Mouse (Mus musculus) stomach, postnatal 0 days (tissue): ENCODE results near the gene Tsr1. TPM values are rescaled to one million over a fixed set of nuclear protein-coding genes. Genes with fewer than 3 reads are reported as not detected.

Experiments used
- ATAC-seq: fragments of 200-750 bp; cut with Nextera tagmentation; 2 replicates; pipeline ENCODE4 v1.8.0; 2017; ENCODE audit not compliant: low FRiP score, low TSS enrichment
- DNase-seq: peaks from one replicate; pipeline ENCODE4 v3.0.0-alpha.2; 2016; ENCODE audit warnings: low spot score
- H3K27ac ChIP-seq: fragments of 300-500 bp; sonication (generic); replicated peaks from 2 replicates; pipeline ENCODE4 v1.5.1; 2014; ENCODE audit warnings: mild to moderate bottlenecking, control low read depth
- H3K27me3 ChIP-seq: fragments of 300-500 bp; sonication (generic); 2 replicates; pipeline ENCODE4 v1.6.1; 2014; ENCODE audit warnings: low read length; ENCODE audit not compliant: control insufficient read depth, insufficient read depth
- H3K36me3 ChIP-seq: fragments of 300-500 bp; sonication (generic); 2 replicates; pipeline ENCODE4 v1.6.1; 2014; ENCODE audit warnings: low read length, mixed read lengths; ENCODE audit not compliant: control insufficient read depth, insufficient read depth
- H3K4me1 ChIP-seq: fragments of 300-500 bp; sonication (generic); replicated peaks from 2 replicates; pipeline ENCODE4 v1.6.1; 2014; ENCODE audit warnings: antibody characterized with exemption; ENCODE audit not compliant: control insufficient read depth, insufficient read depth
- H3K4me2 ChIP-seq: fragments of 300-500 bp; sonication (generic); replicated peaks from 2 replicates; pipeline ENCODE4 v1.6.1; 2014; ENCODE audit warnings: low read depth, mild to moderate bottlenecking, control low read depth, moderate library complexity
- H3K4me3 ChIP-seq: fragments of 300-500 bp; sonication (generic); 2 replicates; pipeline ENCODE4 v1.5.1; 2014; ENCODE audit warnings: low read depth, low read length, control low read depth
- H3K9ac ChIP-seq: fragments of 300-500 bp; sonication (generic); 2 replicates; pipeline ENCODE4 v1.6.1; 2014; ENCODE audit warnings: mild to moderate bottlenecking, low read length, control low read depth, mixed read lengths
- H3K9me3 ChIP-seq: fragments of 300-500 bp; sonication (generic); 2 replicates; pipeline ENCODE4 v1.6.1; 2016; ENCODE audit warnings: low read length; ENCODE audit not compliant: control insufficient read depth
- CTCF ChIP-seq: IDR thresholded peaks from 2 replicates; pipeline ENCODE4 v1.5.1; 2016; ENCODE audit warnings: antibody characterized with exemption, low read depth, mild to moderate bottlenecking, moderate library complexity
- EP300 ChIP-seq: optimal IDR thresholded peaks from 2 replicates; pipeline ENCODE3; 2016; ENCODE audit warnings: antibody characterized with exemption
- WGBS: fragments of 180-500 bp; shearing (Covaris S2); extraction: QIAGEN DNeasy Blood & Tissue Kit; methylation state at CpG from one replicate; pipeline ENCODE4 v1.1.7; 2014; 5-methylcytosine and 5-hydroxymethylcytosine counted together
- polyA plus RNA-seq: library from polyadenylated mRNA; unstranded; fragments of >200 nt; fragmentation: Nextera tagmentation; extraction: Ambion mirVana; gene quantifications from 2 replicates; pipeline ENCODE4 v1.2.1, GENCODE M21; 2015

Gene Tsr1
- polyA plus RNA-seq, 1 experiment from 2014 or later: 22.5 TPM

- no peak for ATAC-seq
- no peaks in the 10 kb centered on the region for H3K9me3 ChIP-seq
- DNase-seq: no peak
- H3K4me3 ChIP-seq: no peak overlapping the region
- WGBS: 55% methylated on average over 4 of the region's 4 CpGs
- H3K4me1 ChIP-seq: no peaks in the 10 kb centered on the region
- no peak overlapping the region for H3K9ac ChIP-seq
- no peaks in the 10 kb centered on the region for H3K27me3 ChIP-seq
- no peaks in the 10 kb centered on the region for H3K36me3 ChIP-seq
- H3K27ac ChIP-seq: peak overlapping the region; percentile 42; the same call in 1 of the 2 replicates
- no peak overlapping the region for H3K4me2 ChIP-seq
- TF ChIP-seq CTCF (no peak), EP300 (no peak)
Observed at GRCm38 (mm10) chr11:74870544-74870943, 27.3 kb upstream of the Tsr1 start.

- no peak overlapping the region for H3K9ac ChIP-seq
- H3K27ac ChIP-seq: peak overlapping the region; percentile 42
- ATAC-seq: peak; percentile 78
- TF ChIP-seq EP300 (no peak), CTCF (peak; percentile 66)
- no peaks in the 10 kb centered on the region for H3K36me3 ChIP-seq
- H3K4me3 ChIP-seq: no peak overlapping the region
- peak; percentile 71 for DNase-seq
- 20% methylated on average over 12 of the region's 12 CpGs for WGBS
- H3K27me3 ChIP-seq: no peaks in the 10 kb centered on the region
- no peak overlapping the region for H3K4me2 ChIP-seq
- H3K9me3 ChIP-seq: no peaks in the 10 kb centered on the region
- H3K4me1 ChIP-seq: no peaks in the 10 kb centered on the region
Observed at GRCm38 (mm10) chr11:74870991-74871622, 26.8 kb upstream of the Tsr1 start.

DNA sequence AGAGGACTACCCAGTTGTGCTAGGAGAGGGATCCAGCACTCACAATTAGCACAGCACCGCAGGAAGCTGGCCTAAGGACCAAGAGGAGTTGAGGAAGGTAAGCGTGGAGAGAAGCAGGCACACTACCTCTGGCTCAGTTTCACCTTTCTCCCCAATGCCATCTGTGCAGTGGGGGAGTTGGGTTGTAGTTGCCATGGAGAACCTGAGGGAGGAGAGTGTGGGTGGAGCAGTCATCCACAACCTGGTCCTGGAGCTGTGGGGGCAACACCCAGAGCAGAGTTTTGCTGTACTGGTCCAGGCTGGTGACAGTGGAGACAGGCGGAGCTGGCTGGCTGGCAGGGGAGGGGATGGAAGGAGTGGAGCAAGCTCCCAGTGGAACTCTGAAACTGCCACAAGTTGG is 23.2 kb upstream of the Tsr1 start:
- Histone ChIP-seq H3K4me1 (0 out of 2 replicates have a peak, but pooled peaks cover 2% of the 10 kb centered on the region), H3K9me3 (no peaks in the 10 kb centered on the region), H3K27ac (peak overlapping the region; percentile 40; the same call in 1 of the 2 replicates), H3K4me2 (no peak overlapping the region), H3K36me3 (no peaks in the 10 kb centered on the region), H3K27me3 (no peaks in the 10 kb centered on the region), H3K9ac (no peak overlapping the region), H3K4me3 (no peak overlapping the region)
- DNase-seq: no peak
- WGBS: 72% methylated on average over 3 of the region's 3 CpGs
- no peak for ATAC-seq
- no peak for TF ChIP-seq EP300
- no peak for TF ChIP-seq CTCF

- 0 out of 2 replicates have a peak overlapping the region, but pooled peaks have one; percentile 49 for H3K27ac ChIP-seq
- no peak overlapping the region for H3K9ac ChIP-seq
- 0 out of 2 replicates have a peak, but pooled peaks cover 2% of the 10 kb centered on the region for H3K4me1 ChIP-seq
- ATAC-seq (peak; percentile 84), DNase-seq (peak; percentile 71)
- peak overlapping the region; percentile 37 for H3K4me2 ChIP-seq
- 6% methylated on average over 9 of the region's 9 CpGs for WGBS
- H3K4me3 ChIP-seq: no peak overlapping the region
- TF ChIP-seq CTCF (no peak), EP300 (no peak)
- no peaks in the 10 kb centered on the region for H3K36me3 ChIP-seq
- H3K9me3 ChIP-seq: no peaks in the 10 kb centered on the region
- no peaks in the 10 kb centered on the region for H3K27me3 ChIP-seq
Observed at GRCm38 (mm10) chr11:74876801-74877200, 21.1 kb upstream of the Tsr1 start.

- TF ChIP-seq CTCF (no peak), EP300 (no peak)
- 0 out of 2 replicates have a peak overlapping the region, but pooled peaks have one; percentile 31 for H3K27ac ChIP-seq
Observed at GRCm38 (mm10) chr11:74880999-74881398, 16.9 kb upstream of the Tsr1 start.

GRCm38 (mm10) chr11:74881979-74882378 is 15.9 kb upstream of the Tsr1 start:
- peak; percentile 41 for DNase-seq
- H3K4me1 ChIP-seq: no peaks in the 10 kb centered on the region
- TF ChIP-seq CTCF: no peak
- TF ChIP-seq EP300: no peak
- peak overlapping the region; percentile 14; the same call in 1 of the 2 replicates for H3K4me2 ChIP-seq
- no peaks in the 10 kb centered on the region for H3K36me3 ChIP-seq
- H3K9ac ChIP-seq: peak overlapping the region; percentile 35; the same call in 1 of the 2 replicates
- H3K27ac ChIP-seq: peak overlapping the region; percentile 69
- no peak for ATAC-seq
- H3K9me3 ChIP-seq: no peaks in the 10 kb centered on the region
- WGBS: 53% methylated on average over 14 of the region's 14 CpGs
- H3K4me3 ChIP-seq: no peak overlapping the region
- H3K27me3 ChIP-seq: no peaks in the 10 kb centered on the region

More at GRCm38 (mm10) chr11:74880999-74881398, 16.9 kb upstream of the Tsr1 start:
- H3K9me3 ChIP-seq: no peaks in the 10 kb centered on the region
- H3K27me3 ChIP-seq: no peaks in the 10 kb centered on the region
- peak; percentile 52 for ATAC-seq
- no peak for DNase-seq
- 74% methylated on average over 9 of the region's 9 CpGs for WGBS
- H3K4me1 ChIP-seq: 0 out of 2 replicates have a peak, but pooled peaks cover 2% of the 10 kb centered on the region
- H3K9ac ChIP-seq: no peak overlapping the region
- H3K36me3 ChIP-seq: no peaks in the 10 kb centered on the region
- H3K4me3 ChIP-seq: no peak overlapping the region
- no peak overlapping the region for H3K4me2 ChIP-seq
